Mouse (Mus musculus) bone marrow, adult 2 months (tissue): ENCODE measurements at regions not wholly inside any gene's neighbourhood (a gene's known extent, or its start where the extent isn't known, plus 50 kb on each side); places are given as distances from the start of the nearest gene placed in this dataset.

Experiments
- CTCF ChIP-seq: fragments of 200-500 bp; IDR thresholded peaks from 2 replicates; pipeline ENCODE4 v1.5.1; 2011; ENCODE audit warnings: low read length, control low read depth; ENCODE audit not compliant: control insufficient read depth, insufficient read depth
- POLR2A ChIP-seq: fragments of 200-500 bp; IDR thresholded peaks from 2 replicates; pipeline ENCODE4 v1.6.1; 2011; ENCODE audit warnings: low read depth, mild to moderate bottlenecking, control low read depth, low read length, borderline replicate concordance; ENCODE audit not compliant: control insufficient read depth

- TF ChIP-seq CTCF (no peak), POLR2A (no peak)
These were observed 168.1 kb upstream of the 1700066M21Rik start for GRCm38 (mm10) chr1:57209281-57209680.
